17 mouse cellular contexts compared by ENCODE assay signal in the genomic region with DNA sequence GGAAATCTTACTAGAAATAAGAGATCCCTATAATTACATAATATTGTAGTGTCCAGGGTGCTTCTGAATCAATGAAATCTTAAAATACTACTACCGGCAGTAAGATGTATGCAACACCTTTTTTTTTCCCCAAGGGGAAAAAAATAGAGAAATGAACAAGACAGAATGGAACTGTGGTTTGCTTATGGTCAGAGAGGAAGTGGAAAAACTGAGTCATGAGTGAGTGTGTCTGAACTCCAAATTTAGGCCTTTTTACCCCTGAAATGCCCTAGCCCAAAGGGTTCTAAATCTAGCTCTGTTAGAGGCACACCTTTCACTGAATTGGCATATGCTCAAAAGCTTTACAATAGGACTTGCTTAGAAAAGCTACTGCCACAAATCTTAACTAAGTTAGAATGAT.
A peak's percentile ranks its signal among the peaks of the same experiment; 100 is the strongest.
DNase-seq lines count a peak whose midpoint lies in the region; ATAC-seq and TF ChIP-seq lines count a peak whose summit lies in the region.
"Had no signal": no experiment of that assay in that cellular context is flagged by ENCODE, and none has a peak within 500 bp of the region (broad histone marks: within the 10 kb centered on the region; RNA-seq: fewer than 3 reads in every experiment).

No protein-coding gene starts in this region.

- no peak overlapping the region for H3K9ac ChIP-seq in lung, embryonic 16.5 days (ENCODE audit: low read length)
- no peak overlapping the region for H3K9ac ChIP-seq in hindbrain, embryonic 11.5 days (ENCODE audit: low read depth, low read length)
- H3K9ac ChIP-seq: hindbrain, embryonic 13.5 days; stomach, embryonic 15.5 days had no signal

- H3K4me2 ChIP-seq in lung, embryonic 16.5 days (ENCODE audit: low read depth, low read length), result no peak overlapping the region
- H3K4me2 ChIP-seq in hindbrain, embryonic 11.5 days (replicated peaks; ENCODE audit: low read depth, low read length), result no peak overlapping the region
- H3K4me2 ChIP-seq: heart, embryonic 11.5 days; hindbrain, embryonic 13.5 days; stomach, embryonic 15.5 days had no signal

- no peak for DNase-seq in lung, adult 18-20 months
- DNase-seq in B cell, adult 2 months, result peak; percentile 3 to 4
- peak; percentile 72 for DNase-seq in NIH3T3 (ENCODE audit: low read depth)
- DNase-seq in cerebellum, adult 2 months, result no peak
- DNase-seq in hindbrain, embryonic 11.5 days (ENCODE audit: low spot score), result no peak
- DNase-seq in cerebellum, postnatal 14 days, result no peak
- DNase-seq: adrenal gland, adult 8-10 months; gastrocnemius, adult 2 months; kidney, adult 8-10 months; liver; right cerebral cortex, postnatal 14 days had no signal

- WGBS in lung, embryonic 16.5 days, result 20% methylated on average over 1 of the region's 1 CpGs
- WGBS in cerebellum, adult 2 months, result 98% methylated on average over 1 of the region's 1 CpGs
- 83% methylated on average over 1 of the region's 1 CpGs for WGBS in hindbrain, embryonic 11.5 days

- TF ChIP-seq POLR2A in cerebellum, adult 2 months (IDR thresholded peaks at IDR 0.05; ENCODE audit: borderline replicate concordance, insufficient read depth, low read length), result no peak

- no peaks in the 10 kb centered on the region for H3K36me3 ChIP-seq in lung, embryonic 16.5 days (ENCODE audit: control insufficient read depth, insufficient read depth, low read length)
- no peaks in the 10 kb centered on the region for H3K36me3 ChIP-seq in hindbrain, embryonic 11.5 days (ENCODE audit: control insufficient read depth, insufficient read depth, low read length)
- H3K36me3 ChIP-seq: hindbrain, embryonic 13.5 days; stomach, embryonic 15.5 days had no signal

- H3K27me3 ChIP-seq in lung, embryonic 16.5 days (ENCODE audit: control insufficient read depth, insufficient read depth, low read depth, low read length), result no peaks in the 10 kb centered on the region
- H3K27me3 ChIP-seq in cerebellum, adult 2 months (ENCODE audit: control insufficient read depth, insufficient read depth, low read length), result no peaks in the 10 kb centered on the region
- H3K27me3 ChIP-seq in hindbrain, embryonic 11.5 days (ENCODE audit: control insufficient read depth, insufficient read depth, low read length), result no peaks in the 10 kb centered on the region
- H3K27me3 ChIP-seq: hindbrain, embryonic 13.5 days; stomach, embryonic 15.5 days had no signal

- no peak for TF ChIP-seq CTCF in cerebellum, adult 2 months (IDR thresholded peaks at IDR 0.05; ENCODE audit: borderline replicate concordance, insufficient read depth, low read depth, low read length)

- H3K4me3 ChIP-seq in lung, embryonic 16.5 days (ENCODE audit: low read length), result no peak overlapping the region
- H3K4me3 ChIP-seq in cerebellum, adult 2 months (replicated peaks; ENCODE audit: insufficient read depth, low read depth, low read length), result no peak overlapping the region
- H3K4me3 ChIP-seq in hindbrain, embryonic 11.5 days (ENCODE audit: low read depth, low read length), result no peak overlapping the region
- H3K4me3 ChIP-seq: gastrocnemius, adult 2 months; hindbrain, embryonic 13.5 days; stomach, embryonic 15.5 days had no signal

- peaks cover 2% of the 10 kb centered on the region; the same call in 1 of the 2 replicates for H3K4me1 ChIP-seq in lung, embryonic 16.5 days (replicated peaks; ENCODE audit: control insufficient read depth, insufficient read depth, low read length)
- H3K4me1 ChIP-seq in cerebellum, adult 2 months (ENCODE audit: control insufficient read depth, insufficient read depth, low read length), result no peaks in the 10 kb centered on the region
- no peaks in the 10 kb centered on the region for H3K4me1 ChIP-seq in hindbrain, embryonic 11.5 days (replicated peaks; ENCODE audit: control insufficient read depth, insufficient read depth, low read length)
- H3K4me1 ChIP-seq: hindbrain, embryonic 13.5 days; stomach, embryonic 15.5 days had no signal

- no peak; the same call in 1 of the 2 replicates for ATAC-seq in lung, embryonic 16.5 days (ENCODE audit: low read depth)
- ATAC-seq in inflammation-experienced regulatory T-cells, adult 6 months, result peak; percentile 73
- no peak for ATAC-seq in hindbrain, embryonic 11.5 days (ENCODE audit: low FRiP score)

- H3K27ac ChIP-seq in lung, embryonic 16.5 days (ENCODE audit: low read length), result 0 out of 2 replicates have a peak overlapping the region, but pooled peaks have one; percentile 22
- no peak overlapping the region for H3K27ac ChIP-seq in cerebellum, adult 2 months (ENCODE audit: insufficient read depth, low read length)
- H3K27ac ChIP-seq in hindbrain, embryonic 11.5 days (ENCODE audit: low read depth, low read length), result no peak overlapping the region
- H3K27ac ChIP-seq: gastrocnemius, adult 2 months; hindbrain, embryonic 13.5 days; stomach, embryonic 15.5 days had no signal

- no peaks in the 10 kb centered on the region for H3K9me3 ChIP-seq in lung, embryonic 16.5 days (ENCODE audit: control insufficient read depth, low read length)
- H3K9me3 ChIP-seq in hindbrain, embryonic 11.5 days (ENCODE audit: control insufficient read depth, low read length), result no peaks in the 10 kb centered on the region
- H3K9me3 ChIP-seq: G1E; hindbrain, embryonic 13.5 days; stomach, embryonic 15.5 days had no signal

Comparison
In these comparisons a context has a peak if more than half of its experiments do, and no peak if none do; other contexts are left out.
1. DNase-seq: peak in B cell, adult 2 months (2 of 2) and NIH3T3 (single experiment); none in lung, adult 18-20 months (0 of 2), cerebellum, adult 2 months (0 of 2), hindbrain, embryonic 11.5 days (single experiment) and cerebellum, postnatal 14 days (0 of 2).